Comparison of ENCODE assay signal across 9 mouse cellular contexts in the genomic region with DNA sequence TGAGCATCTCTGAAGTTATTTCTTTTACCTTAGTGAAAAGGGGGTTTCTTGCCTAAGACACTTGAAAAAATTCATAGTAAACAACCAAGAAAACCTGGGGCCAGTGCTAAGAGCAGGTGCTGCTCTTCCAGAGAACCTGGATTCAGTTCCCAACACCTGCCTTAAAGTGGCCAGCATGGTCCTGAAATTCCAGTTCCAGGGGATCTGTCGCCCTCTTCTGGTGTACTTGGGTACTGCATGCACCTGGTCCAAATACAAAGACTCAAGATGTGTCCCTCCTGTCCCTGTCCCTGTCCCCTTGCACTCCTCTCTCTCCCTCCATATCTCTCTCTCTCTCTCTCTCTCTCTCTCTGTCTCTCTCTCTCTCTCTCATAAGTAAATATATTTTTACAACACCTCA. TPM values are rescaled to one million over a fixed set of nuclear protein-coding genes. Genes with fewer than 3 reads are reported as not detected.
A peak's percentile ranks its signal among the peaks of the same experiment; 100 is the strongest.
DNase-seq lines count a peak whose midpoint lies in the region; ATAC-seq and TF ChIP-seq lines count a peak whose summit lies in the region.
"Had no signal": no experiment of that assay in that cellular context is flagged by ENCODE, and none has a peak within 500 bp of the region (broad histone marks: within the 10 kb centered on the region; RNA-seq: fewer than 3 reads in every experiment).

No protein-coding gene starts in this region.

- peak; percentile 91 for DNase-seq in cerebellum, adult 11 months
- peak; percentile 81 for DNase-seq in adrenal gland, adult 2 months
- DNase-seq in embryo, embryonic 9.5 days (ENCODE audit: extremely low spot score), result peak; percentile 86
- DNase-seq in heart, postnatal 4 days, result peak; percentile 92
- DNase-seq in left cerebral cortex, postnatal 10 days (ENCODE audit: extremely low spot score in 1 of 2, low spot score in 2 of 2), result peak; percentile 72 to 86

- H3K4me1 ChIP-seq in testis, adult 2 months (ENCODE audit: control insufficient read depth, insufficient read depth, low read length), result no peaks in the 10 kb centered on the region; the same call in 1 of the 2 replicates
- H3K4me1 ChIP-seq: midbrain, embryonic 12.5 days had no signal

- no peaks in the 10 kb centered on the region for H3K36me3 ChIP-seq in testis, adult 2 months (ENCODE audit: control insufficient read depth, insufficient read depth, low read length)
- H3K36me3 ChIP-seq: midbrain, embryonic 12.5 days had no signal

- no peak overlapping the region for H3K4me3 ChIP-seq in testis, adult 2 months (ENCODE audit: control insufficient read depth, low read depth, low read length)
- H3K4me3 ChIP-seq: midbrain, embryonic 12.5 days had no signal

- no peak overlapping the region for H3K27ac ChIP-seq in testis, adult 2 months (ENCODE audit: control insufficient read depth, insufficient read depth, low read depth, low read length)
- H3K27ac ChIP-seq: midbrain, embryonic 12.5 days had no signal

- TF ChIP-seq CTCF in testis, adult 2 months (IDR thresholded peaks at IDR 0.05; ENCODE audit: control insufficient read depth, insufficient read depth, insufficient replicate concordance, low read depth, low read length), result peak; percentile 93

- intact Hi-C loops in left cerebral cortex, postnatal 10 days (cut with DNase I), result no loop called here

- no peak for ATAC-seq in cerebellum, adult (ENCODE audit: insufficient number of reproducible peaks, low FRiP score, low TSS enrichment)
- ATAC-seq in monocyte, adult 5-6 weeks (replicated peaks; ENCODE audit: insufficient number of reproducible peaks, low FRiP score, low TSS enrichment, poor library complexity, severe bottlenecking), result peak; percentile 36; the same call in 1 of the 2 replicates

- no peak for TF ChIP-seq POLR2A in testis, adult 2 months (IDR thresholded peaks at IDR 0.05; ENCODE audit: control insufficient read depth, low read depth, low read length)

- H3K27me3 ChIP-seq in testis, adult 2 months (ENCODE audit: control insufficient read depth, insufficient read depth, low read length), result no peaks in the 10 kb centered on the region

RNA-seq across cellular contexts. Expression of a gene that starts 32.0 kb away (rescaled TPM):
- total RNA-seq in adrenal gland, adult 2 months (2021), result 1 to 10 TPM in 1 of 2 experiments, under 1 TPM in 1; 0.79 to 1.4 TPM
- polyA plus RNA-seq in adrenal gland, adult 2 months (2012; rRNA removed), result 0.12 and 1.1 TPM in 2 replicates
- 10 to 100 TPM; 30.7 to 36.2 TPM for total RNA-seq in heart, postnatal 4 days (2021)
- 1 to 10 TPM; 2.3 to 3.1 TPM for total RNA-seq in left cerebral cortex, postnatal 10 days (2021)
- total RNA-seq in monocyte, adult 5-6 weeks (2017), result not detected in 3 replicates
- 0.82 and 1.4 TPM in 2 replicates for polyA plus RNA-seq in testis, adult 2 months (2012; rRNA removed)
- polyA plus RNA-seq: midbrain, embryonic 12.5 days had no signal

RNA-seq across cellular contexts. Expression of a gene that starts 43.8 kb away (rescaled TPM):
- total RNA-seq in adrenal gland, adult 2 months (2021), result 1 to 10 TPM; 1.2 to 2.6 TPM
- 1.1 and 2.2 TPM in 2 replicates for polyA plus RNA-seq in adrenal gland, adult 2 months (2012; rRNA removed)
- total RNA-seq in heart, postnatal 4 days (2021), result under 1 TPM; 0.14 to 0.16 TPM
- total RNA-seq in left cerebral cortex, postnatal 10 days (2021), result 100 to 1,000 TPM; 191 to 198 TPM
- total RNA-seq in monocyte, adult 5-6 weeks (2017), result not detected in 3 replicates
- 18.2 and 18.4 TPM in 2 replicates for polyA plus RNA-seq in testis, adult 2 months (2012; rRNA removed)

Comparison
In these comparisons a context has a peak if more than half of its experiments do, and no peak if none do; other contexts are left out.
1. RNA of a gene that starts 32.0 kb away (total RNA-seq): 30.7 to 36.2 TPM in heart, postnatal 4 days; 2.3 to 3.1 TPM in left cerebral cortex, postnatal 10 days, 0.79 to 1.4 TPM in adrenal gland, adult 2 months and not detected in monocyte, adult 5-6 weeks; every median in the first group is over 4 times any median in the second.
2. RNA of a gene that starts 43.8 kb away (total RNA-seq): 191 to 198 TPM in left cerebral cortex, postnatal 10 days; 1.2 to 2.6 TPM in adrenal gland, adult 2 months, 0.14 to 0.16 TPM in heart, postnatal 4 days and not detected in monocyte, adult 5-6 weeks; every median in the first group is over 10 times any median in the second.
3. Peak in every context shown above with its lines, with median percentiles within 50 percentile points of each other: DNase-seq.